Mouse (Mus musculus): ENCODE measurements around the gene Ergic1. TPM values are rescaled to one million over a fixed set of nuclear protein-coding genes. Genes with fewer than 3 reads are reported as not detected.

Gene Ergic1
- polyA plus RNA-seq, 1 experiment from 2014 or later: 115 TPM

DNA sequence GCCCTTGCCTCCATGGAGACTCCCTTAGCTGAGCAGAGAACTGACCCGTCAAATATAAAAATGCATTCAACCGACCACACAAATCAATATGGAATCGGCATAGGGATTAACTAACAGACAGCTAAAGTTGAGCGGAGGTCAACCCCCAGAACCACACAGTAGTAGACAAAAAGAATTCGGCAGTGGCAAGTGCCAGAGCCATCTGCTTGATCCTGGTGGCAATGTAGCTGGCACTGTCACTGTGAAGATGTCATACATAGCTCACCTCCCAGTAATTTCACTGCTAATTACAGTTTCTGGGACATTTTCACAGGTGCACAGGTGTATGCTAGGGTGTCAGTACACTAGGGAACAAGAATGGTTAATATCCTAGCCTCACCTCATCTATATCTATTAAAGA, 21.2 kb upstream of the Ergic1 start:
- WGBS: 88% methylated on average over 5 of the region's 5 CpGs

GRCm38 (mm10) chr17:26544319-26544963, 16.8 kb upstream of the Ergic1 start:
- H3K27ac ChIP-seq (ENCODE audit: poor library complexity, severe bottlenecking): no peak overlapping the region
- no peaks in the 10 kb centered on the region for H3K27me3 ChIP-seq (replicated peaks)
- no peak overlapping the region; the same call in 1 of the 2 replicates for H3K9ac ChIP-seq
- no peaks in the 10 kb centered on the region for H3K36me3 ChIP-seq
- H3K9me3 ChIP-seq (replicated peaks): no peaks in the 10 kb centered on the region
- H3K4me3 ChIP-seq: no peak overlapping the region
- H3K4me2 ChIP-seq: no peak overlapping the region
- H3K4me1 ChIP-seq (replicated peaks): peaks cover 31% of the 10 kb centered on the region
- 50% methylated on average over 8 of the region's 8 CpGs for WGBS
- ATAC-seq (ENCODE audit: insufficient number of reproducible peaks, low FRiP score): no peak

More for the DNA sequence above, 21.2 kb upstream of the Ergic1 start:
- no peaks in the 10 kb centered on the region for H3K9me3 ChIP-seq (replicated peaks)
- H3K27me3 ChIP-seq (replicated peaks): no peaks in the 10 kb centered on the region
- ATAC-seq (ENCODE audit: insufficient number of reproducible peaks, low FRiP score): no peak
- H3K4me1 ChIP-seq (replicated peaks): peaks cover 26% of the 10 kb centered on the region
- no peaks in the 10 kb centered on the region for H3K36me3 ChIP-seq
- H3K27ac ChIP-seq (ENCODE audit: poor library complexity, severe bottlenecking): no peak overlapping the region
- H3K4me3 ChIP-seq: no peak overlapping the region
- no peak overlapping the region for H3K9ac ChIP-seq
- H3K4me2 ChIP-seq: no peak overlapping the region

DNA sequence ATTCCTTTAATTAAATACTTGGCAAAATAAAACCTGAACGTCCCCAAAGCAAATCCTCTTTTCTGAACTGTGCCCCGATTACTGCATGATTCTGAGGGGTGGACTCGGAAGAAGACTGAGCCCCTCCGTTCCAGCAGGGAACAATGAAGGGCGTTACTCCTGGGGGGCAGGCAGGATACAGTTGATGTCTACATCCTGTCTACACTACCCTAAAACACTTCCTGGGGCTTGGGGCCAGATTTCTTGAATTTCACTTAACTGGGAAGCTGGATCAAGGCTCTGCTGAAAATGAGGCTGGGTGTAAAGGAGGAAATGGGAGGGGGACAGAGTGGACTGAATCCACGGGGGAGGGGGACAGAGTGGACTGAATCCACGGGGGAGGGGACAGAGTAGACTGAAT, 13.5 kb upstream of the Ergic1 start:
- Histone ChIP-seq H3K4me1 (replicated peaks) (peaks cover 47% of the 10 kb centered on the region), H3K4me2 (no peak overlapping the region), H3K27ac (ENCODE audit: poor library complexity, severe bottlenecking) (peak overlapping the region; percentile 89), H3K9ac (no peak overlapping the region), H3K27me3 (replicated peaks) (0 out of 2 replicates have a peak, but pooled peaks cover 3% of the 10 kb centered on the region), H3K4me3 (no peak overlapping the region), H3K9me3 (replicated peaks) (no peaks in the 10 kb centered on the region), H3K36me3 (no peaks in the 10 kb centered on the region)
- peak; percentile 53 for ATAC-seq (ENCODE audit: insufficient number of reproducible peaks, low FRiP score)
- 42% methylated on average over 7 of the region's 7 CpGs for WGBS

- no peaks in the 10 kb centered on the region for H3K36me3 ChIP-seq
- peaks cover 50% of the 10 kb centered on the region for H3K4me1 ChIP-seq (replicated peaks)
- H3K4me2 ChIP-seq: no peak overlapping the region
- H3K4me3 ChIP-seq: no peak overlapping the region
- 0 out of 2 replicates have a peak, but pooled peaks cover 3% of the 10 kb centered on the region for H3K27me3 ChIP-seq (replicated peaks)
- H3K27ac ChIP-seq (ENCODE audit: poor library complexity, severe bottlenecking): peak overlapping the region; percentile 22
- ATAC-seq (ENCODE audit: insufficient number of reproducible peaks, low FRiP score): no peak
- WGBS: 12% methylated on average over 4 of the region's 5 CpGs
- no peaks in the 10 kb centered on the region for H3K9me3 ChIP-seq (replicated peaks)
- no peak overlapping the region for H3K9ac ChIP-seq
Measured at GRCm38 (mm10) chr17:26548566-26548965, 12.7 kb upstream of the Ergic1 start.

DNA sequence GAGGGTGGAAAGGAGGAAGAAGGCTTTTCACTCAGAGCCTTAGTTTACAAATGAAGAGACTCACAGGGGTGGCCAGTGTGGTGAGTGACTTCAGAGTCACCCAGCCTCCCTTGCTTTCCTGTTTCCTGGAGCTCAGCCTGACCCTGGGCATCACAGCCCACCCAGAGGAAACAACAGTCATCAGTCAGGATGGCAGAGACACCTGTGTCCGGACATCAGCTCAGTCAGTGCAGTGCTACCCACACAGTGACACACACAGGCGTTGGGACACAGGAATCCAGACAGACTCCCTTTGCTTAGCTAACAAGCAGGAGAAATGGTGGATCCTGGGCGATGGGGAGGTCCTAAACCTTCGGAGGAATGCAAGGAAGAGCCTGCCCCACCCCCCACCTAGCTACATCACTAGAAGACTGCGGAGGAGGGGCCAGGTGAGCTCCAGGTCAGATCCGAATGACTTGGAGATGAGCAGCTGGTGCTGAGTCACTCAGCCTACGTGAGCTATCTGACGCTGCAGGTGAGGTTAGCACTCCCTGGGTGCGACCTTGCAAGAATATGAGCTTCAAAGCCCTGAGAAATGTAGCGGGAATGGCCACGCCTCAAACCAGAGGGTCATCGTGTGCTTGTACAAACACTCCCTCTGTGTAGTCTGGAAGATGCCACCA, 12.0 kb upstream of the Ergic1 start:
- no peak overlapping the region for H3K27ac ChIP-seq (ENCODE audit: poor library complexity, severe bottlenecking)
- 17% methylated on average over 12 of the region's 12 CpGs for WGBS
- 0 out of 2 replicates have a peak, but pooled peaks cover 3% of the 10 kb centered on the region for H3K27me3 ChIP-seq (replicated peaks)
- no peak overlapping the region for H3K4me2 ChIP-seq
- H3K36me3 ChIP-seq: no peaks in the 10 kb centered on the region
- ATAC-seq (ENCODE audit: insufficient number of reproducible peaks, low FRiP score): peak; percentile 56; the same call in 1 of the 2 replicates
- H3K4me3 ChIP-seq: no peak overlapping the region
- peak overlapping the region; percentile 8; the same call in 1 of the 2 replicates for H3K9ac ChIP-seq
- H3K9me3 ChIP-seq (replicated peaks): no peaks in the 10 kb centered on the region
- peaks cover 49% of the 10 kb centered on the region for H3K4me1 ChIP-seq (replicated peaks)

DNA sequence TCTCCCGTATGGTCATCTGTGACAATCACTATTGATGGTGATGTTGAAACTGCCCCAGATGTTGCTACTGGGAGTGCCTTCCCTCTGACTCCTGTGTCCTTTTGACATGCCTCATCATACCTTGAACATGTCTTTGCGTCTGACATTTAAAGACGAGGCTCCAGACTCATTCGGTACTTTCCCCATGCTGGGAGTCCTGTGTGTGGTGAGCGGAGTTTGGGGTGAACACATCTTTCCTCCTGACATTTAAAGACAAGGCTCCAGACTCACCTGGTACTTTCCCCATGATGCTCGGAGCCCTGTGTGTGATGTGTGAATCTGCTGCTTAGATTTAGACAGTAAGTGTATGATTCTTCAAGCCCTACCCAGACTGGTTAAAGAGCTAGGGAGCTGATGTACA, 10.2 kb upstream of the Ergic1 start:
- Histone ChIP-seq H3K4me2 (no peak overlapping the region), H3K27ac (ENCODE audit: poor library complexity, severe bottlenecking) (no peak overlapping the region), H3K4me3 (no peak overlapping the region), H3K4me1 (replicated peaks) (peaks cover 42% of the 10 kb centered on the region), H3K9ac (no peak overlapping the region), H3K27me3 (replicated peaks) (0 out of 2 replicates have a peak, but pooled peaks cover 3% of the 10 kb centered on the region), H3K36me3 (no peaks in the 10 kb centered on the region), H3K9me3 (replicated peaks) (no peaks in the 10 kb centered on the region)
- ATAC-seq (ENCODE audit: insufficient number of reproducible peaks, low FRiP score): no peak
- 89% methylated on average over 6 of the region's 6 CpGs for WGBS

DNA sequence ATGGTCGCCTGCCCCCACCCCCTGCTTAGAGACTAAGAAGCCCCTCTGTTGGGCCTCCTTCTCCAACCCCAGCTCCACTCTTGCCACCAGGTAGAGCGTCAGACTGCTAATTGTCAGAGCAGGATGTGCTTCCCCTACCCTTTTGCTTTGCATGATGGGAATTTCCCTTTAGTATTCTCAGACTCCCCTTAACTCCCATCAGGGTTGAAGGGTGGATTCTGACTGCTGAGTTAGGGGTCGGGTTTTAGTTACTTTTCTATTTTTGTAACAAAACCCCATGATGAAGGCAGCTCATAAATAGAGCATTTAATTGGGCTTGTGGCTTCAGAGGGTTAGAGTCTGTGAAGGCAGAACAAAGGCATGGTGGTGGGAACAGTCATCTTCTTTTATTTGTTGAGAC, 8.3 kb upstream of the Ergic1 start:
- Histone ChIP-seq H3K4me1 (replicated peaks) (peaks cover 33% of the 10 kb centered on the region), H3K9me3 (replicated peaks) (no peaks in the 10 kb centered on the region), H3K27ac (ENCODE audit: poor library complexity, severe bottlenecking) (no peak overlapping the region), H3K4me3 (no peak overlapping the region), H3K27me3 (replicated peaks) (0 out of 2 replicates have a peak, but pooled peaks cover 3% of the 10 kb centered on the region), H3K36me3 (no peaks in the 10 kb centered on the region), H3K9ac (no peak overlapping the region), H3K4me2 (no peak overlapping the region)
- no peak for ATAC-seq (ENCODE audit: insufficient number of reproducible peaks, low FRiP score)
- WGBS: 69% methylated on average over 3 of the region's 3 CpGs

DNA sequence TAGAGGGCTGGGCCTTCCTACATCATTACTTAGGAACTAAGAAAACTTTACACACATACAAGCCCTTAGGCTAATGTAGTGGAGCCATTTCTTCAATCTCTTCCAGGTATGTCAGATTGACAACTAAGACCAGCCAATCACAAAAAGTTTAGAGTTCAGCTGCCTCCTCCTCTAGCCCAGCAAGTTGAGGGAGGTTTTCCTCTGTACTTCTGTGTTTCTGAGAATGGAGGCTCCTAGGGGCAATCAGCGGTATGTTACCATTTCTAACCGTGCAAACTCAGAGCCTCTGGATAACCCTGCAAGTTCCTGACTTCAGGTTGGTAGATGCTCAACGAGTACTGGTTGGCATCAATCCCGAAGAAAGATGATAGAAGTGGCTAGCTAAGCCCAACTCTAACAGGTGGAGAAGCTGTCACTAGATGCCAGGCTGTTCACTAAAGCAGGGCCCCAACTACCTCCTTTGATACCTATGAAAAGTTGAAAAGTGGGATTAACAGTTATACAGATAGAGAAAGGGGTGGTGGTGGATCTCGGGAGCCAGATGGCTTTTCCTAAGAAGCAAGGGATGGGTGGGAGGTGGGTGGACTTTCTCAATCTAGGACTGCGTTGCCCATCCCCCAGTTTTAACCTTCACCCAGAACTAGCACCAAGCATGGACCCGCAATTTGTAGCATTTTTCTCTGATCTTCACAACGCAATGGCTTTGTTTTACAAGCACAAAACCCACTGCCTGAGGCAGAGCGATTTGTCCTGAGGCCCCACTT, 581 bp upstream of the Ergic1 start:
- Histone ChIP-seq H3K27ac (ENCODE audit: poor library complexity, severe bottlenecking) (peak overlapping the region; percentile 65), H3K9ac (peak overlapping the region; percentile 92), H3K4me3 (peak overlapping the region; percentile 89), H3K27me3 (replicated peaks) (no peaks in the 10 kb centered on the region), H3K36me3 (peaks cover 26% of the 10 kb centered on the region), H3K9me3 (replicated peaks) (no peaks in the 10 kb centered on the region), H3K4me1 (replicated peaks) (peaks cover 31% of the 10 kb centered on the region), H3K4me2 (peak overlapping the region; percentile 93)
- 35% methylated on average over 9 of the region's 9 CpGs for WGBS
- ATAC-seq (ENCODE audit: insufficient number of reproducible peaks, low FRiP score): no peak

GRCm38 (mm10) chr17:26561651-26562181, 427 bp downstream of the Ergic1 start, which contains the start of gene Dusp1:
Gene Dusp1, minus strand, starts transcription at chr17:26562128.
- Histone ChIP-seq H3K4me2 (peak within 1 kb of the TSS; percentile 93), H3K36me3 (peaks cover 36% of the 10 kb centered on the region), H3K27ac (ENCODE audit: poor library complexity, severe bottlenecking) (peak within 1 kb of the TSS; percentile 74), H3K9ac (peak within 1 kb of the TSS; percentile 92), H3K4me3 (peak within 1 kb of the TSS; percentile 89), H3K9me3 (replicated peaks) (no peaks in the 10 kb centered on the region; the same call in 1 of the 2 replicates), H3K27me3 (replicated peaks) (no peaks in the 10 kb centered on the region), H3K4me1 (replicated peaks) (peaks cover 31% of the 10 kb centered on the region)
- ATAC-seq (ENCODE audit: insufficient number of reproducible peaks, low FRiP score): peak; percentile 78
- WGBS: 1% methylated on average over 25 of the region's 25 CpGs

DNA sequence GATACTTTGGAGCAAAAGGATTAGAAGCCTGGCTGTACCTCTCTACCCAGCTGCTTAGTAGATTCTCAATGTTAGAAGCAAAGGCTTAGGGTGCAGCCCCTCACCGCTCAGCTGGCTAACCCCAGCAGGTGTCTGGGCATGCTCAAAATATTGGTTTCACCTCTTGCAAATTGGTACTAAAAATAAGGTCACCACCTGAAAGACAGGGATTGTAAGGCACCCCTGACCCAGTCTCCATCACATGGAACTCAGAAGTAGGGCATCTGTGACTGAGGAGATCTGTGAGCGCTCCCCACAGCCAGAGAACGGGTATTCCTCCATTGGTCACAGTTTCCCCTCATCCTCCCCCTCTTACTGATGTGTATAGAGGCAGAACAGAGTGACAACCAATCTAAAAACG, 1.0 kb downstream of the Ergic1 start:
- WGBS: 71% methylated on average over 4 of the region's 4 CpGs
- H3K4me3 ChIP-seq: peak overlapping the region; percentile 89
- H3K27me3 ChIP-seq (replicated peaks): no peaks in the 10 kb centered on the region
- no peaks in the 10 kb centered on the region; the same call in 1 of the 2 replicates for H3K9me3 ChIP-seq (replicated peaks)
- no peak overlapping the region for H3K27ac ChIP-seq (ENCODE audit: poor library complexity, severe bottlenecking)
- no peak for ATAC-seq (ENCODE audit: insufficient number of reproducible peaks, low FRiP score)
- H3K4me1 ChIP-seq (replicated peaks): peaks cover 31% of the 10 kb centered on the region
- H3K36me3 ChIP-seq: peaks cover 42% of the 10 kb centered on the region
- H3K4me2 ChIP-seq: peak overlapping the region; percentile 93
- H3K9ac ChIP-seq: peak overlapping the region; percentile 92

DNA sequence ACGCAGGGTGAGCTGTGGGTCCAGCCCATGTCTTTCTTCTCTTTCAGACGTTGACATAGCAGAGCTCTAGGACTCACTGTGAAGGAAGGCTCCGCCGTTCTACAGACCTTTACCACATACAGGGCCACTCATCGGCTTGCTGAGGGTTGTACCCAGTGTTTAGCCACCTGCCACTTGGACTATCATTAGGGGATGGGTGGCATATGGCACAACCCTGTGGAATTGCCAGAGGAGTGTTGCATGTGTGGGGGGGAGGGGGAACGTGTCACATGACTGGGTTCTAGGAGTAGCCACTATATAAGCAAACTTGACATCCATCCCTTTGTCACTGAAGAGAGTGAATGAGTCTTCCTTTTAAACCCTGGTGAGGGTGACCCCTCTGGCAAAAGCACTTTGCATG, 2.2 kb downstream of the Ergic1 start:
- Histone ChIP-seq H3K4me2 (no peak overlapping the region), H3K9me3 (replicated peaks) (no peaks in the 10 kb centered on the region; the same call in 1 of the 2 replicates), H3K4me1 (replicated peaks) (peaks cover 31% of the 10 kb centered on the region), H3K27ac (ENCODE audit: poor library complexity, severe bottlenecking) (no peak overlapping the region), H3K4me3 (no peak overlapping the region), H3K36me3 (peaks cover 54% of the 10 kb centered on the region), H3K27me3 (replicated peaks) (no peaks in the 10 kb centered on the region), H3K9ac (no peak overlapping the region)
- WGBS: 90% methylated on average over 6 of the region's 6 CpGs
- no peak for ATAC-seq (ENCODE audit: insufficient number of reproducible peaks, low FRiP score)
